Mouse (Mus musculus): Measurements from ENCODE around the gene 2610301B20Rik. TPM values are rescaled to one million over a fixed set of nuclear protein-coding genes. Genes with fewer than 3 reads are reported as not detected.

Gene 2610301B20Rik
- total and polyA plus RNA-seq, 3 experiments: 13.3 to 15.7 TPM; not detected in 1

GRCm38 (mm10) chr4:10919097-10919496, 44.8 kb downstream of the 2610301B20Rik start:
- no peaks in the 10 kb centered on the region for H3K9me3 ChIP-seq (replicated peaks; ENCODE audit: insufficient read depth, low read length)
- DNase-seq (ENCODE audit: low read depth, low spot score): peak; percentile 16
- H3K27ac ChIP-seq (ENCODE audit: control insufficient read depth, low read depth, low read length): no peak overlapping the region
- H3K36me3 ChIP-seq (ENCODE audit: control insufficient read depth in 1 of 2, insufficient read depth in 2 of 2, low read length in 2 of 2): peaks cover 0 to 10% of the 10 kb centered on the region in 2 experiments; a peak in 2 of 4 replicates
- H3K27me3 ChIP-seq (ENCODE audit: control insufficient read depth in 1 of 2, insufficient read depth in 2 of 2, low read length in 2 of 2): no peaks in the 10 kb centered on the region
- H3K79me2 ChIP-seq (ENCODE audit: control insufficient read depth, insufficient read depth, low read length, poor library complexity): no peaks in the 10 kb centered on the region
- no peak overlapping the region for H3K4me3 ChIP-seq (ENCODE audit: control insufficient read depth in 1 of 2, insufficient read depth in 1 of 2, low read depth in 2 of 2, low read length in 2 of 2)
- no peak overlapping the region for H3K9ac ChIP-seq (ENCODE audit: control insufficient read depth, low read depth, low read length, poor library complexity, severe bottlenecking)
- no peak for TF ChIP-seq MAFK (IDR thresholded peaks at IDR 0.05; ENCODE audit: borderline replicate concordance, low read depth, low read length)
- no peak for TF ChIP-seq USF1 (IDR thresholded peaks at IDR 0.05; ENCODE audit: low read depth, low read length)
- no peak for TF ChIP-seq MEF2A (IDR thresholded peaks at IDR 0.05; ENCODE audit: extremely low read depth, insufficient replicate concordance, low read depth, low read length, poor library complexity, severe bottlenecking)
- no peak for TF ChIP-seq CHD2 (IDR thresholded peaks at IDR 0.05; ENCODE audit: low read length)
- TF ChIP-seq ZNF384 (IDR thresholded peaks at IDR 0.05; ENCODE audit: low read depth, low read length): no peak
- no peak for TF ChIP-seq POLR2AphosphoS2 (IDR thresholded peaks at IDR 0.05; ENCODE audit: low read length)
- no peak for TF ChIP-seq TAL1 (IDR thresholded peaks at IDR 0.05; ENCODE audit: low read length)
- H3K4me1 ChIP-seq (ENCODE audit: control insufficient read depth in 1 of 2, insufficient read depth in 2 of 2, low read length in 2 of 2): peaks cover 4 to 17% of the 10 kb centered on the region in 2 experiments

GRCm38 (mm10) chr4:10919530-10919929, 45.2 kb downstream of the 2610301B20Rik start:
- Histone ChIP-seq H3K27ac (ENCODE audit: control insufficient read depth, low read depth, low read length) (no peak overlapping the region), H3K9ac (ENCODE audit: control insufficient read depth, low read depth, low read length, poor library complexity, severe bottlenecking) (no peak overlapping the region), H3K9me3 (replicated peaks; ENCODE audit: insufficient read depth, low read length) (no peaks in the 10 kb centered on the region), H3K4me1 (ENCODE audit: control insufficient read depth in 1 of 2, insufficient read depth in 2 of 2, low read length in 2 of 2) (peaks cover 3 to 13% of the 10 kb centered on the region in 2 experiments; a peak in 3 of 4 replicates), H3K36me3 (ENCODE audit: control insufficient read depth in 1 of 2, insufficient read depth in 2 of 2, low read length in 2 of 2) (peaks cover 0 to 5% of the 10 kb centered on the region in 2 experiments; a peak in 2 of 4 replicates), H3K4me3 (ENCODE audit: control insufficient read depth in 1 of 2, insufficient read depth in 1 of 2, low read depth in 2 of 2, low read length in 2 of 2) (no peak overlapping the region), H3K27me3 (ENCODE audit: control insufficient read depth in 1 of 2, insufficient read depth in 2 of 2, low read length in 2 of 2) (no peaks in the 10 kb centered on the region), H3K79me2 (ENCODE audit: control insufficient read depth, insufficient read depth, low read length, poor library complexity) (no peaks in the 10 kb centered on the region)
- no peak for DNase-seq (ENCODE audit: low read depth, low spot score)
- no peak for TF ChIP-seq POLR2A (IDR thresholded peaks at IDR 0.05; ENCODE audit: control insufficient read depth in 1 of 2, insufficient read depth in 1 of 2, low read depth in 1 of 2, low read length in 2 of 2, poor library complexity in 1 of 2)
- TF ChIP-seq E2F4 (IDR thresholded peaks at IDR 0.05; ENCODE audit: borderline replicate concordance, low read depth, low read length): no peak
- no peak for TF ChIP-seq CHD1 (IDR thresholded peaks at IDR 0.05; ENCODE audit: low read depth, low read length)
- TF ChIP-seq RAD21 (IDR thresholded peaks at IDR 0.05; ENCODE audit: low read depth, low read length): no peak
- no peak for TF ChIP-seq BHLHE40 (IDR thresholded peaks at IDR 0.05; ENCODE audit: borderline replicate concordance, low read depth, low read length)
- no peak for TF ChIP-seq ZNF384 (IDR thresholded peaks at IDR 0.05; ENCODE audit: low read depth, low read length)
- TF ChIP-seq USF2 (IDR thresholded peaks at IDR 0.05; ENCODE audit: borderline replicate concordance in 1 of 2, insufficient read depth in 1 of 2, low read depth in 1 of 2, low read length in 2 of 2): no peak

GRCm38 (mm10) chr4:10919987-10920386, 45.7 kb downstream of the 2610301B20Rik start:
- H3K9me3 ChIP-seq (replicated peaks; ENCODE audit: insufficient read depth, low read length): no peaks in the 10 kb centered on the region
- H3K4me1 ChIP-seq (ENCODE audit: control insufficient read depth in 1 of 2, insufficient read depth in 2 of 2, low read length in 2 of 2): peaks cover 3 to 8% of the 10 kb centered on the region in 2 experiments; a peak in 3 of 4 replicates
- no peaks in the 10 kb centered on the region for H3K79me2 ChIP-seq (ENCODE audit: control insufficient read depth, insufficient read depth, low read length, poor library complexity)
- peaks cover 0 to 2% of the 10 kb centered on the region in 2 experiments; a peak in 1 of 4 replicates for H3K36me3 ChIP-seq (ENCODE audit: control insufficient read depth in 1 of 2, insufficient read depth in 2 of 2, low read length in 2 of 2)
- TF ChIP-seq MYC (IDR thresholded peaks at IDR 0.05; ENCODE audit: low read depth, low read length) (no peak), NELFE (IDR thresholded peaks at IDR 0.05; ENCODE audit: low read depth, low read length) (no peak), CHD1 (IDR thresholded peaks at IDR 0.05; ENCODE audit: low read depth, low read length) (no peak), ZKSCAN1 (IDR thresholded peaks at IDR 0.05; ENCODE audit: low read depth, low read length) (no peak), GABPA (IDR thresholded peaks at IDR 0.05; ENCODE audit: low read depth, low read length) (no peak), UBTF (IDR thresholded peaks at IDR 0.05; ENCODE audit: borderline replicate concordance, insufficient read depth, low read depth, low read length) (no peak), USF2 (IDR thresholded peaks at IDR 0.05; ENCODE audit: borderline replicate concordance in 1 of 2, insufficient read depth in 1 of 2, low read depth in 1 of 2, low read length in 2 of 2) (no peak), MAFK (IDR thresholded peaks at IDR 0.05; ENCODE audit: borderline replicate concordance, low read depth, low read length) (no peak), USF1 (IDR thresholded peaks at IDR 0.05; ENCODE audit: low read depth, low read length) (no peak)
- no peak for DNase-seq (ENCODE audit: low read depth, low spot score)
- H3K27me3 ChIP-seq (ENCODE audit: control insufficient read depth in 1 of 2, insufficient read depth in 2 of 2, low read length in 2 of 2): no peaks in the 10 kb centered on the region
- no peak overlapping the region for H3K27ac ChIP-seq (ENCODE audit: control insufficient read depth, low read depth, low read length)
- no peak overlapping the region for H3K4me3 ChIP-seq (ENCODE audit: control insufficient read depth in 1 of 2, insufficient read depth in 1 of 2, low read depth in 2 of 2, low read length in 2 of 2)
- no peak overlapping the region for H3K9ac ChIP-seq (ENCODE audit: control insufficient read depth, low read depth, low read length, poor library complexity, severe bottlenecking)
